Mouse (Mus musculus): ENCODE data around the gene Magi1. TPM values are rescaled to one million over a fixed set of nuclear protein-coding genes. Genes with fewer than 3 reads are reported as not detected.
A peak's percentile ranks its signal among the peaks of the same experiment; 100 is the strongest.

Magi1 gene
- total and polyA plus RNA-seq, 3 experiments: 4.1 to 16.5 (median 14.0) TPM

DNA sequence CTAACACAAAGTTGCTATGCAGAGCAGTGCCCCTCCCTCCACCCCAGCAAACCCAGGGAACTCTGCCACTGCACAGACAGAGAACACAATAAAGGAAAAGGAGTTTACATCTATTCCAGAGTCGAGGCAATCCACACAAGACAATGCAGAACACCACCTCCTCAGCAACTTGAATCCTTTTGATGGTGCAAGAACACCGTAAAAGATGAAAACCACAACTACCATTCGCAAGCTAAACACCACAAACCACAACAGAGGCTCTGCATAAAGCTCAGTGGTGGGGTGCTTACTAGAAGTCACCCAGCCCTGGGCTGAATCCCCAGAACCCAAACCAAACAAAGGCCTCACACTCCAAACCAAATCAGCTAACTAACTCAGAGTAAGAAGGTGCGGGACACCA lies 99.4 kb downstream of the Magi1 start:
- Histone ChIP-seq H3K27ac (peak overlapping the region; percentile 77), H3K9ac (ENCODE audit: low read depth, low read length) (no peak overlapping the region), H3K27me3 (ENCODE audit: control insufficient read depth, insufficient read depth, low read length) (no peaks in the 10 kb centered on the region), H3K79me2 (replicated peaks; ENCODE audit: control insufficient read depth, insufficient read depth, low read length) (peaks cover 5% of the 10 kb centered on the region; the same call in 1 of the 2 replicates), H3K4me3 (0 out of 2 replicates have a peak overlapping the region, but pooled peaks have one; percentile 34), H3K36me3 (ENCODE audit: control insufficient read depth, insufficient read depth, low read length) (peaks cover 22% of the 10 kb centered on the region), H3K4me1 (ENCODE audit: control insufficient read depth, insufficient read depth, low read length) (peaks cover 32% of the 10 kb centered on the region)
- WGBS: 68% methylated on average over 4 of the region's 4 CpGs
- TF ChIP-seq EP300 (IDR thresholded peaks at IDR 0.05; ENCODE audit: insufficient read depth, low read depth, low read length) (no peak), POLR2A (IDR thresholded peaks at IDR 0.05; ENCODE audit: insufficient read depth, low read depth, low read length) (no peak), CTCF (IDR thresholded peaks at IDR 0.05) (no peak)
- intact Hi-C loops (cut with DNase I): loop anchor here (2.0 kb wide), 1 partner anchor 103 kb away; no protein-coding TSS in a partner anchor
- DNase-seq: no peak

DNA sequence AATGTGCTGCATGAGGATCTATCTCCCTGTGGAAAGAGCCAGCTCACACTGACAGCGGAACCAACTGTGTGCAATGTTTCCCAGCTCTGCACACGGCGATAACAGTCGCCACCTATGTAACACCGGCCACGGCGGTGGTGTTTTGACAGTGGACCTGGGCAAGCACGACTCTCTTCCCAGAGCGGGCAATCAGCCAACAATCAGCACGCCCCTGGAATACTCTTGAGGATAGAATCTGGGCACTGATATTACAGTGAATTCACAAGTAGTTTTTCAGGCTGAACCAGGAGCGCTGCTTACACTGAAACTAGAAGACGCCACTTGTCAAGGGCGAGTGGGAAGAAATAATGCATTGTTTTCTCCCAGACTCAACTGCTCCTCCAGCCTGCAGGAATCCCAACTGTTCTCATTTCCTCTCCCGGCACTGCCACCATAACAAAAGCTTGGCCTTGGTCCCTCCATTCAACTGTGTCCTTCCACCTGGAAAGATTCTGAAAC lies 100.3 kb downstream of the Magi1 start:
- H3K79me2 ChIP-seq (replicated peaks; ENCODE audit: control insufficient read depth, insufficient read depth, low read length): peaks cover 5% of the 10 kb centered on the region; the same call in 1 of the 2 replicates
- peak overlapping the region; percentile 43 for H3K9ac ChIP-seq (ENCODE audit: low read depth, low read length)
- H3K4me1 ChIP-seq (ENCODE audit: control insufficient read depth, insufficient read depth, low read length): peaks cover 32% of the 10 kb centered on the region
- peaks cover 19% of the 10 kb centered on the region for H3K36me3 ChIP-seq (ENCODE audit: control insufficient read depth, insufficient read depth, low read length)
- WGBS: 10% methylated on average over 14 of the region's 14 CpGs
- DNase-seq: peak; percentile 61 to 70
- intact Hi-C loops (cut with DNase I): no loop called here
- H3K27me3 ChIP-seq (ENCODE audit: control insufficient read depth, insufficient read depth, low read length): no peaks in the 10 kb centered on the region
- peak; percentile 52 for TF ChIP-seq CTCF (IDR thresholded peaks at IDR 0.05)
- peak; percentile 75; the same call in 1 of the 2 replicates for TF ChIP-seq EP300 (IDR thresholded peaks at IDR 0.05; ENCODE audit: insufficient read depth, low read depth, low read length)
- TF ChIP-seq POLR2A (IDR thresholded peaks at IDR 0.05; ENCODE audit: insufficient read depth, low read depth, low read length): peak; percentile 28; the same call in 1 of the 2 replicates
- H3K27ac ChIP-seq: peak overlapping the region; percentile 77
- peak overlapping the region; percentile 34 for H3K4me3 ChIP-seq

DNA sequence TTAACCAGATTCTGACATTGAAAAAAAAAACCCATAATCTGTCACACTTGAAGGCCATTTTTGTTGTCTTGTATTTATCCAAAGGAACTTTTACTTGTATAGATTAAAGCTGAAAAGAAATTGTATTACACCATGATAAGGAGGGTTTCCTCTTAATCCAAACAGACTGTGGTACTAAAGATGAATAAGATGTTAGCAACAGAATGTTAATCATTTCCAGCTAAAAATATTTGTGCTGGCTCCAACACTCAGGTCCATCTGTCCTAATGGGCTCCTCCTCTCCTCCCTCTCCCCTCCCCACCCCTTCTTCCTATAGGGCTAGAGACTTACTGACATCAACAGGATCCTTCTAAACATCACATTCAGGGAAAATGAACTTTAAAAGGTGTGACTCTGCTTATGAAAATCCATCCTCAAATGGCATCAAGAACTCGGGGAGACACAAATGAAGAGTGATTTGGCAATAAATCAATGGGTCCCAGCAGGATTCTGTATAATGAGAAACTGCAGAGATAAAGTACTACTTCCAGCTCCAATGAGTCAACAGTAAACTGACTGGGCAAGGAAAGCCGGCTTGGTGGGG lies 102.0 kb downstream of the Magi1 start:
- peak overlapping the region; percentile 18; the same call in 1 of the 2 replicates for H3K27ac ChIP-seq
- TF ChIP-seq CTCF (IDR thresholded peaks at IDR 0.05) (no peak), POLR2A (IDR thresholded peaks at IDR 0.05; ENCODE audit: insufficient read depth, low read depth, low read length) (no peak), EP300 (IDR thresholded peaks at IDR 0.05; ENCODE audit: insufficient read depth, low read depth, low read length) (no peak)
- peaks cover 5% of the 10 kb centered on the region; the same call in 1 of the 2 replicates for H3K79me2 ChIP-seq (replicated peaks; ENCODE audit: control insufficient read depth, insufficient read depth, low read length)
- peaks cover 29% of the 10 kb centered on the region for H3K4me1 ChIP-seq (ENCODE audit: control insufficient read depth, insufficient read depth, low read length)
- H3K4me3 ChIP-seq: no peak overlapping the region
- H3K36me3 ChIP-seq (ENCODE audit: control insufficient read depth, insufficient read depth, low read length): peaks cover 21% of the 10 kb centered on the region
- WGBS: 39% methylated on average over 2 of the region's 2 CpGs
- intact Hi-C loops (cut with DNase I): no loop called here
- DNase-seq: no peak
- no peaks in the 10 kb centered on the region for H3K27me3 ChIP-seq (ENCODE audit: control insufficient read depth, insufficient read depth, low read length)
- H3K9ac ChIP-seq (ENCODE audit: low read depth, low read length): no peak overlapping the region

DNA sequence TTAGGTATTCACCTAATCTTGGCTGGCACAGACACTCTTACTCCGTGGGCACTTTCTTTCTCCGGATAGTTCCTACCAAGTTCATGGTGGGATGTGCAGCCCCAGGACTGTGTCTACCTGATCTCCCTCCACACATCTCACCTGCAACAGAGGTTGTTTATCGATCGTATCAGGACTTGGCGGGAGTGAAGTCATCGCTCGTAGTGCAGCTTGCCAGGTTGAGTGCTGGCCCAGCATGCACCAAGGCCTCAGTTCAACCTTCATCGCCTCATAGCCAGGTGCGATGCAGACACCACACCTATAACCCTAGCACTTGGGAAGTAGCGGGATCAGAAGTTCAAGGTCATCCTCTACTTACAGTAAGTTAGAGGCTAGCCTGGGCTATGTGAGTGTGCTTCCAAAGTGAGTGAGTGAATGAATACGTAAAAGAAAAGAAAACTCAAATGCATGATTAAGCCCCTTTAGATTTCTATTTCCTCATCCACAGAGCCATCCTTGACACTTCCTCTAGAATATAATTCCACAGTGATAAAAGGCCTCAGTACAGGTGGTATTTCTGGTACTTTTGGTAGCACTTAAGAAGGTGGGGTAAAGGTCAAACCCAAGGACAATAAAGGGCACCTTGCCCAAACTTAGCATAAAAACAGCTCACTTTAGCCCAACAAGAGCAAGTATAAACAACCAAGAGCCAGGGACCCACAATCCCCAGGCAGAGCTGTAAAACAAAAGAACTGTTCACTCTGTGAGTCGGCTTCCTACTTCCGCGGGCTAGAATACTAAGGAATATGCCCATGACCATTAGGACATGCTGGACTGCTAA lies 103.2 kb downstream of the Magi1 start:
- TF ChIP-seq EP300 (IDR thresholded peaks at IDR 0.05; ENCODE audit: insufficient read depth, low read depth, low read length) (no peak), CTCF (IDR thresholded peaks at IDR 0.05) (no peak), POLR2A (IDR thresholded peaks at IDR 0.05; ENCODE audit: insufficient read depth, low read depth, low read length) (no peak)
- no peak overlapping the region for H3K9ac ChIP-seq (ENCODE audit: low read depth, low read length)
- no peak overlapping the region for H3K4me3 ChIP-seq
- H3K36me3 ChIP-seq (ENCODE audit: control insufficient read depth, insufficient read depth, low read length): peaks cover 17% of the 10 kb centered on the region
- H3K27me3 ChIP-seq (ENCODE audit: control insufficient read depth, insufficient read depth, low read length): no peaks in the 10 kb centered on the region
- intact Hi-C loops (cut with DNase I): no loop called here
- no peak overlapping the region; the same call in 1 of the 2 replicates for H3K27ac ChIP-seq
- 86% methylated on average over 14 of the region's 14 CpGs for WGBS
- no peak for DNase-seq
- peaks cover 29% of the 10 kb centered on the region for H3K4me1 ChIP-seq (ENCODE audit: control insufficient read depth, insufficient read depth, low read length)
- peaks cover 5% of the 10 kb centered on the region; the same call in 1 of the 2 replicates for H3K79me2 ChIP-seq (replicated peaks; ENCODE audit: control insufficient read depth, insufficient read depth, low read length)

DNA sequence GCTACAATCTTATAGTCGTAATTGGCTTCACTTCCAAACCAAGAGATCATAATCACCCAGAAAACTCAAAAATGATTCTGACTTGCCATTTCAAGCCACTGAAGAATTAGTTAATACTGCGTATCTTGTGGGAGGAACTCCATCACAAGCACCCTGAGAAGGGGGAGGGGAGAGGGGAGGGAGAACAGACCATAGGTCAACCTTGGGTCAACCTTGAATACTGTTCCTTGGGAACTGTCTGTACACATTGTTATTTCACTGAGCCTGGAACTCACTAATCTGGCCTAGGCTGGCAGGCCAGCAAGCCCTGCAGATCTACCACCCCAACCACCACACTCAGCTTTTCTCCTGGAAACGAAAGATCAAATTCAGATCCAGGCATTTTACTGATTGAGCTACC lies 106.2 kb downstream of the Magi1 start:
- Histone ChIP-seq H3K4me3 (no peak overlapping the region), H3K27me3 (ENCODE audit: control insufficient read depth, insufficient read depth, low read length) (no peaks in the 10 kb centered on the region), H3K79me2 (replicated peaks; ENCODE audit: control insufficient read depth, insufficient read depth, low read length) (peaks cover 6% of the 10 kb centered on the region; the same call in 1 of the 2 replicates), H3K36me3 (ENCODE audit: control insufficient read depth, insufficient read depth, low read length) (peaks cover 4% of the 10 kb centered on the region), H3K27ac (no peak overlapping the region; the same call in 1 of the 2 replicates), H3K4me1 (ENCODE audit: control insufficient read depth, insufficient read depth, low read length) (peaks cover 22% of the 10 kb centered on the region), H3K9ac (ENCODE audit: low read depth, low read length) (no peak overlapping the region)
- no peak for DNase-seq
- intact Hi-C loops (cut with DNase I): no loop called here
- 81% methylated on average over 3 of the region's 3 CpGs for WGBS
- TF ChIP-seq CTCF (IDR thresholded peaks at IDR 0.05) (no peak), EP300 (IDR thresholded peaks at IDR 0.05; ENCODE audit: insufficient read depth, low read depth, low read length) (no peak), POLR2A (IDR thresholded peaks at IDR 0.05; ENCODE audit: insufficient read depth, low read depth, low read length) (no peak)
